Mouse (Mus musculus): ENCODE measurements around the gene Ttc8. TPM values are rescaled to one million over a fixed set of nuclear protein-coding genes. Genes with fewer than 3 reads are reported as not detected.

Gene Ttc8
- polyA plus RNA-seq, 1 experiment from 2014 or later, result 40.0 TPM

DNA sequence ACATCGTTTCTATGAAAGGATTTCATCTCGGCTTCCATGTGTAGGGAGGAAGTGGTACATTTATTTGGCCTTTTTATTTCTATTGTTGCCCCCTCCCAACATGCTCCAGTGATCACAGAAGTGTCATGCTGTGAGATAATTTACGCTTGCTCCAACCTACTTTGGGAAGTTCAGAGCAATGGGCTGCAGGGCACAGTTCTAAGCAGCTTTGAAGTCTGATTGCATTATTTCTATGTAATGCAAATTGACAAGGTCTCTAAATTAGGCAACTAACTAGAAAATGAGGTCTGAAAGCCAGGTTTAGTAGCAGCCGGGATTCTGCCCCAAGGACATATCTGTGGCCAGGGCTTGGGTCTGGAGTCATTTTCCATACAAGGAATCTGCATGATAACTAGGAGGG is 89.1 kb downstream of the Ttc8 start:
- WGBS, result 13% methylated on average over 4 of the region's 4 CpGs
- Histone ChIP-seq H3K27ac (peak overlapping the region; percentile 89), H3K36me3 (replicated peaks) (no peaks in the 10 kb centered on the region), H3K4me3 (no peak overlapping the region), H3K9me3 (peaks cover 8% of the 10 kb centered on the region; the same call in 1 of the 2 replicates), H3K27me3 (ENCODE audit: poor library complexity, severe bottlenecking) (peaks cover 5% of the 10 kb centered on the region; the same call in 1 of the 2 replicates), H3K4me1 (peaks cover 55% of the 10 kb centered on the region)
- DNase-seq (ENCODE audit: extremely low spot score, low spot score), result peak; percentile 49

DNA sequence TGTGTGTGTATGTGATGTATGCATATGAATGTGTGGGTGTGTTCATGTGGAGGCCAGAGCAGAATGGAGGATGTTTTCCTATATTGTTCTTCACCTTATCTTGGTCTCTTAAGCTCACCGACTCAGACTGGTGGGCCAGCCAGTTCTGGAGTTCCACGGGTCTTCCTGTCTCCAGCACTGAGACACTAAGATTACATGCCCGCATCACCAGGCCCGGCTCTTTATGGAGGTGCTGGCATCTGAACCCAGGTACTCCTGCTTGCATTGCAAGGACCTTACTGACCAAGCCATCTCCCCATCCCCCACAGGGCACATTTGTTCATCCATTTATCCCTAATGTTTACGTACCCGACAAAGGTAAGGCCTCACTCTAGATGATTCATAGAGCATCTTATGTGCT is 89.7 kb downstream of the Ttc8 start:
- Histone ChIP-seq H3K4me1 (peaks cover 55% of the 10 kb centered on the region), H3K27ac (peak overlapping the region; percentile 89), H3K4me3 (no peak overlapping the region), H3K27me3 (ENCODE audit: poor library complexity, severe bottlenecking) (peaks cover 5% of the 10 kb centered on the region; the same call in 1 of the 2 replicates), H3K9me3 (peaks cover 8% of the 10 kb centered on the region; the same call in 1 of the 2 replicates), H3K36me3 (replicated peaks) (no peaks in the 10 kb centered on the region)
- peak; percentile 26 for DNase-seq (ENCODE audit: extremely low spot score, low spot score)
- WGBS, result 66% methylated on average over 6 of the region's 6 CpGs

DNA sequence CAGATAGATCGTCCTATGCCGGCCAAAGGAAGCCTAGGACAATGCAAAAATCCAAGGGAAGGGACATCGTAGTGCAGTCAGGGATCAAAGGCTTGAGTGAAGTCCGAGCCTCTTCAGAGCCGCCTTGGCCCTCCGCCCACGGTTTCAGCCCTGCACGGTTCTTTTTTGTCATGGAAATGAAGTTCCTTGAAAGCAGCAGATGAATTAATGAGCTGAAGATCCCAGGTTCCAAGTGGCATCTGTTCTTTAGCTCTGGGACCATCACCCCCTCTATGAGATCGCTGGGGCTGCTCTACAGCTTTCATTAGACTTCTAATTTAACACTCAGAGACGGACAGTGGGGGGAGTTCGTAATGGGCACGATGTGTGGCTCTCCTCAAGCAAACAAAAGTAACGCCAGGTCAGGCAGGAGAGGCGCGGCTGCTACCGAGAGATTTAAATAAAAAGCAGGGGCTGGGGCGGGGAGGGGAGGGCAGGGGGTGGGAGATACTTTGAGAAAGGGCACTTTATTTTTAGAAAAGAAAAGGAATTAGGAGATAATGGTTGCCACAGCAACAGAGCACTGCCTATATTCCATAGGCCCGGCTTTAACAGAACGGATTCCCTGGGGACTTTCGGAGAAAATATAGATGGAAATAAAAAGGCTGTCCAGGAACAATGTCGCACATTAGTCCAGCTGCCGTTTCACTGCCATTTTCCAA is 90.9 kb downstream of the Ttc8 start:
- peak overlapping the region; percentile 89 for H3K27ac ChIP-seq
- DNase-seq (ENCODE audit: extremely low spot score, low spot score), result peak; percentile 84
- peak overlapping the region; percentile 11; the same call in 1 of the 2 replicates for H3K4me3 ChIP-seq

DNA sequence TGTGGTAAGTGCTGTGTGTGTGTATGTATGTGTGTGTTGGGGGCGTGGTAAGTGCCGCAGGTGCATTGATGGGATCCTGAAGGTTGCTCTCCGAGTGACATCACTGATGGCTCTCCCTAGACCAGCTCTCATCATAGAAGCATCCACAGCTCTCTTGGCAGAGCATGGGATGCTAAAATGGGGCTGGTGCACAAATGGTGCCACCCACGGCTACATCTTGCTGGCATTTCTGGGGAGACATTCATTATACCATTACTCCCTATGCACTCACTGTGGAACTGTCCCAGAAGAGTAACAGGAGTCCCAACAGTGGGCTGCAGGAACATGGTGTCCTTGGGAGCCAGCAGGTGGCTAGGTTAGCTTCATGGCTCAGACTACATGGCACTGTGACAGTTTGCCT is 95.5 kb downstream of the Ttc8 start:
- DNase-seq (ENCODE audit: extremely low spot score, low spot score), result no peak
- no peak overlapping the region for H3K4me3 ChIP-seq
- H3K27me3 ChIP-seq (ENCODE audit: poor library complexity, severe bottlenecking), result no peaks in the 10 kb centered on the region; the same call in 1 of the 2 replicates
- no peaks in the 10 kb centered on the region for H3K36me3 ChIP-seq (replicated peaks)
- H3K4me1 ChIP-seq, result peaks cover 23% of the 10 kb centered on the region
- peak overlapping the region; percentile 51 for H3K27ac ChIP-seq
- 93% methylated on average over 4 of the region's 4 CpGs for WGBS
- peaks cover 8% of the 10 kb centered on the region; the same call in 1 of the 2 replicates for H3K9me3 ChIP-seq

More for the DNA sequence above, 90.9 kb downstream of the Ttc8 start:
- peaks cover 5% of the 10 kb centered on the region; the same call in 1 of the 2 replicates for H3K27me3 ChIP-seq (ENCODE audit: poor library complexity, severe bottlenecking)
- H3K36me3 ChIP-seq (replicated peaks), result no peaks in the 10 kb centered on the region
- WGBS, result 4% methylated on average over 22 of the region's 22 CpGs
- H3K4me1 ChIP-seq, result peaks cover 55% of the 10 kb centered on the region
- H3K9me3 ChIP-seq, result peaks cover 8% of the 10 kb centered on the region; the same call in 1 of the 2 replicates

DNA sequence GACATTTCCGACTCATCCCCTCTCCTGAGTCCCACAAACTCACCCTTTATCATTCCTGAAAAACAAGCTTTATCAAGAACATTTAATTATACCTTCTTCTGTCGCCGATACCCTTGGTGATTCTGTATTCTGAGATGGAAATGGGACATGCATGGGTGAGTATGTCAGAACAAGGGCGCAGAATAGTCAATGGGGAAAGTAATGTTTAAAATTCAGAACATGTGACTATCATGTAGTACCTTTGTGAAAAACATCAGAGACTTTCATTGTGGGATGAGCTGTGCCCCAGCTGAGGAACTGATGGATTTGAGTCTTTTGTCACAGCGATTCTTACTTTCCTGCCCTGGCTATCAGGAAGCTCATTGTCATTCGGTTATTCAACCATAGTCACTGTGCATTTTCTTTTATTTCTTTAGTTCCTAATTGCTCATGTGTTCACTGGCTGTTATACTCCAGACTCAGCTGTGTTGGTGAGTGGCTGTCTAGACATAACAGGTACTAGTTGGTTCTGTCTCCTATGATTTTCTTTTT is 104.1 kb downstream of the Ttc8 start:
- Histone ChIP-seq H3K9me3 (no peaks in the 10 kb centered on the region), H3K4me3 (no peak overlapping the region), H3K4me1 (peaks cover 11% of the 10 kb centered on the region; the same call in 1 of the 2 replicates), H3K27me3 (ENCODE audit: poor library complexity, severe bottlenecking) (peaks cover 31% of the 10 kb centered on the region), H3K27ac (no peak overlapping the region), H3K36me3 (replicated peaks) (no peaks in the 10 kb centered on the region)
- no peak for DNase-seq (ENCODE audit: extremely low spot score, low spot score)
- WGBS, result 85% methylated on average over 6 of the region's 6 CpGs

- Histone ChIP-seq H3K36me3 (replicated peaks) (no peaks in the 10 kb centered on the region), H3K4me1 (peaks cover 15% of the 10 kb centered on the region; the same call in 1 of the 2 replicates), H3K27ac (no peak overlapping the region), H3K27me3 (ENCODE audit: poor library complexity, severe bottlenecking) (peaks cover 49% of the 10 kb centered on the region), H3K4me3 (no peak overlapping the region), H3K9me3 (no peaks in the 10 kb centered on the region)
- no peak for DNase-seq (ENCODE audit: extremely low spot score, low spot score)
- 91% methylated on average over 2 of the region's 2 CpGs for WGBS
Measured at GRCm38 (mm10) chr12:99026291-99026690, 105.9 kb downstream of the Ttc8 start.

DNA sequence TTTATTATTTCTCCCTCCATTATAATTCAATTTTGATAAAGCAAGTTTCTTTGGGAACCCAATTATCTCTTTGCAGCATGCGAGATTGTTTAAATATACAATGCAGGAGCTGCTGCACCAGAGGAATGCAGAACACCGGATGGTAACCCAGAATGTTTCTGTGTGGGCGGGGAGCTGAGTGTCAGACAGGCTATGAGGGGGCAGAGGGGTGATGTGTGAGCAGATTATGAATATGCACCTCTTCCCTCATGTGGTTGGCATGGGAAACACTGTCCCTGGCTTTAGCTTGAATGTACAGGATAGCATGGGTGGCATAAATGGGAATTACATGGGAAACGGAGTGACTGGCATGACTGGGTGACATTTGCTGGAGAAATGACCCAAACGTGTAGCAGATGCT is 108.3 kb downstream of the Ttc8 start:
- Histone ChIP-seq H3K9me3 (no peaks in the 10 kb centered on the region), H3K27me3 (ENCODE audit: poor library complexity, severe bottlenecking) (peaks cover 72% of the 10 kb centered on the region), H3K36me3 (replicated peaks) (no peaks in the 10 kb centered on the region), H3K4me3 (no peak overlapping the region), H3K27ac (0 out of 2 replicates have a peak overlapping the region, but pooled peaks have one; percentile 33), H3K4me1 (peaks cover 15% of the 10 kb centered on the region; the same call in 1 of the 2 replicates)
- WGBS, result 71% methylated on average over 5 of the region's 5 CpGs
- DNase-seq (ENCODE audit: extremely low spot score, low spot score), result no peak

DNA sequence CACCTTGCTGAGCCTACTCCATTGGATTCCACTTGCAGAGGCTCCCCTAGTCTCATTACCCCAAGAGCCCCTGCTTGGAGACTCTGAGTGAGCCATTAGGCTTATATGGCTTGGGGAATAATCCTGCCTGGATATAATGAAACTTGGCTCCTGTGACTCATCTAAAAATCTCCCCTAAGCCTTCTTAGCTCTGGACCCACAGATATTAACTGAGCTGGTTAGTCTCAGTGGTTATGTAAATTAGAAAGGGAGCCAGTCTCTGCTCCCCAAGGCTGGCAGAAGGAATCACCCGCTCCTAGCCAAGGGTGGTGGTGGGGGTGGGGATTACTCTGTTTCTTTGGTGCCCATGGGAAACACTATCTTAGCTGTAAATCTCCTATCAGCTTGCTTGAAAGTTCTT is 109.6 kb downstream of the Ttc8 start:
- no peak overlapping the region for H3K4me3 ChIP-seq
- DNase-seq (ENCODE audit: extremely low spot score, low spot score), result no peak
- peaks cover 13% of the 10 kb centered on the region; the same call in 1 of the 2 replicates for H3K4me1 ChIP-seq
- H3K36me3 ChIP-seq (replicated peaks), result no peaks in the 10 kb centered on the region
- WGBS, result 58% methylated on average over 1 of the region's 1 CpGs
- H3K9me3 ChIP-seq, result no peaks in the 10 kb centered on the region
- peaks cover 86% of the 10 kb centered on the region for H3K27me3 ChIP-seq (ENCODE audit: poor library complexity, severe bottlenecking)
- no peak overlapping the region for H3K27ac ChIP-seq

Other genes with a start within 250 kb of the Ttc8 start
- gene Ptpn21, start 183.2 kb upstream of the Ttc8 start, polyA plus RNA-seq (2016; fragmentation: Nextera tagmentation; extraction: Ambion mirVana), result 7.4 TPM in 2 replicates
- gene Zc3h14, start 173.6 kb upstream of the Ttc8 start, polyA plus RNA-seq (2016; fragmentation: Nextera tagmentation; extraction: Ambion mirVana), result 133 and 141 TPM in 2 replicates
- gene Eml5, start 19.1 kb upstream of the Ttc8 start, polyA plus RNA-seq (2016; fragmentation: Nextera tagmentation; extraction: Ambion mirVana), result 20.5 and 21.0 TPM in 2 replicates